Mouse (Mus musculus) liver, embryonic 14.5 days (tissue): ENCODE measurements around the gene Gnat2. TPM values are rescaled to one million over a fixed set of nuclear protein-coding genes. Genes with fewer than 3 reads are reported as not detected.

Experiments
- ATAC-seq: fragments of 200-750 bp; cut with Nextera tagmentation; 2 replicates; pipeline ENCODE4 v1.8.0; 2017; ENCODE audit warnings: moderate number of reproducible peaks, mild to moderate bottlenecking, moderate library complexity; ENCODE audit not compliant: insufficient read depth
- DNase-seq, 3 experiments: peaks; one replicate each; pipeline ENCODE4 v3.0.0-alpha.2; 2012 to 2013; ENCODE audit warnings: low read depth in 3 of 3, low spot score in 3 of 3
- H3K27ac ChIP-seq: fragments of 300-500 bp; sonication (generic); 2 replicates; pipeline ENCODE4 v1.5.1; 2014; ENCODE audit warnings: moderate library complexity, mild to moderate bottlenecking, control low read depth, inconsistent platforms
- H3K27me3 ChIP-seq: fragments of 300-500 bp; sonication (generic); 2 replicates; pipeline ENCODE4 v1.6.1; 2014; ENCODE audit warnings: mild to moderate bottlenecking, low read length, moderate library complexity; ENCODE audit not compliant: control insufficient read depth, insufficient read depth
- H3K36me3 ChIP-seq: fragments of 300-500 bp; sonication (generic); replicated peaks from 2 replicates; pipeline ENCODE4 v1.6.1; 2014; ENCODE audit warnings: low read depth; ENCODE audit not compliant: control insufficient read depth, insufficient read depth
- H3K4me1 ChIP-seq, 2 experiments: fragments of 200-500 bp in 1 of 2; fragments of 300-500 bp in 1 of 2; sonication (generic) in 1 of 2; replicated peaks; 2 replicates each; pipeline ENCODE4 v1.6.1; 2012 to 2014; ENCODE audit warnings: antibody characterized with exemption in 1 of 2, inconsistent platforms in 1 of 2, low read length in 1 of 2; ENCODE audit not compliant: control insufficient read depth in 2 of 2, insufficient read depth in 2 of 2
- H3K4me2 ChIP-seq: fragments of 300-500 bp; sonication (generic); 2 replicates; pipeline ENCODE4 v1.6.1; 2014; ENCODE audit warnings: low read depth, mild to moderate bottlenecking, control low read depth, moderate library complexity
- H3K4me3 ChIP-seq, 2 experiments: fragments of 200-500 bp in 1 of 2; fragments of 300-500 bp in 1 of 2; sonication (generic) in 1 of 2; 2 replicates each; pipeline ENCODE4 v1.5.1; 2012 to 2014; ENCODE audit warnings: low read depth in 2 of 2, low read length in 2 of 2, mild to moderate bottlenecking in 2 of 2, control low read depth in 1 of 2, inconsistent platforms in 1 of 2, moderate library complexity in 1 of 2; ENCODE audit not compliant: insufficient read depth in 1 of 2
- H3K9ac ChIP-seq: fragments of 300-500 bp; sonication (generic); replicated peaks from 2 replicates; pipeline ENCODE4 v1.6.1; 2014; ENCODE audit warnings: mild to moderate bottlenecking, control low read depth, moderate library complexity
- H3K9me3 ChIP-seq: fragments of 300-500 bp; sonication (generic); 2 replicates; pipeline ENCODE4 v1.6.1; 2016; ENCODE audit warnings: low read length, mixed read lengths; ENCODE audit not compliant: control insufficient read depth
- CTCF ChIP-seq: IDR thresholded peaks from 2 replicates; pipeline ENCODE4 v1.5.1; 2016; ENCODE audit warnings: antibody characterized with exemption, low read depth, control low read depth
- EP300 ChIP-seq: IDR thresholded peaks from 2 replicates; pipeline ENCODE4 v1.6.1; 2016; ENCODE audit warnings: antibody characterized with exemption, low read depth
- WGBS: fragments of 180-500 bp; shearing (Covaris S2); extraction: QIAGEN DNeasy Blood & Tissue Kit; methylation state at CpG from one replicate; pipeline ENCODE4 v1.1.7; 2014; ENCODE audit not compliant: insufficient replicate concordance; 5-methylcytosine and 5-hydroxymethylcytosine counted together
- polyA plus RNA-seq, 2 experiments: library from polyadenylated mRNA; depleted of rRNA in 1 of 2; stranded (reverse) in 1 of 2; unstranded in 1 of 2; fragments of >200 nt; fragmentation: Nextera tagmentation in 1 of 2; extraction: Ambion mirVana in 1 of 2; gene quantifications; 2 replicates each; pipeline versions ENCODE4 v1.2.1 to v1.2.3; 2012 to 2014

The Gnat2 gene
- polyA plus RNA-seq, 2 experiments: 1.4 to 2.5 TPM

- DNase-seq: no peak
Observed at GRCm38 (mm10) chr3:108050493-108050892, 42.1 kb upstream of the Gnat2 start.

GRCm38 (mm10) chr3:108061420-108061819 is 31.2 kb upstream of the Gnat2 start:
- H3K4me2 ChIP-seq: peak overlapping the region; percentile 32
- H3K27ac ChIP-seq: no peak overlapping the region
- no peaks in the 10 kb centered on the region for H3K36me3 ChIP-seq
- 0 out of 4 replicates have a peak, but pooled peaks cover 0 to 3% of the 10 kb centered on the region in 2 experiments for H3K4me1 ChIP-seq
- TF ChIP-seq CTCF (peak; percentile 71), EP300 (no peak)
- no peak overlapping the region for H3K9ac ChIP-seq
- no peaks in the 10 kb centered on the region for H3K27me3 ChIP-seq
- no peaks in the 10 kb centered on the region for H3K9me3 ChIP-seq
- ATAC-seq: no peak
- 4% methylated on average over 7 of the region's 7 CpGs for WGBS
- DNase-seq: peak; percentile 58 to 61 (median 61)
- no peak overlapping the region for H3K4me3 ChIP-seq

More at GRCm38 (mm10) chr3:108050493-108050892, 42.1 kb upstream of the Gnat2 start:
- H3K27me3 ChIP-seq: no peaks in the 10 kb centered on the region
- 64% methylated on average over 5 of the region's 5 CpGs for WGBS
- H3K9me3 ChIP-seq: no peaks in the 10 kb centered on the region
- ATAC-seq: no peak
- H3K27ac ChIP-seq: no peak overlapping the region
- H3K9ac ChIP-seq: no peak overlapping the region
- no peaks in the 10 kb centered on the region for H3K36me3 ChIP-seq
- no peak for TF ChIP-seq CTCF
- TF ChIP-seq EP300: no peak
- no peak overlapping the region for H3K4me3 ChIP-seq
- H3K4me2 ChIP-seq: no peak overlapping the region
- H3K4me1 ChIP-seq: peaks cover 7 to 8% of the 10 kb centered on the region in 2 experiments

- Histone ChIP-seq H3K36me3 (no peaks in the 10 kb centered on the region), H3K9me3 (no peaks in the 10 kb centered on the region), H3K4me2 (no peak overlapping the region), H3K9ac (no peak overlapping the region), H3K4me3 (no peak overlapping the region), H3K27me3 (no peaks in the 10 kb centered on the region), H3K27ac (no peak overlapping the region), H3K4me1 (0 out of 4 replicates have a peak, but pooled peaks cover 0 to 3% of the 10 kb centered on the region in 2 experiments)
- TF ChIP-seq CTCF (no peak), EP300 (no peak)
- 76% methylated on average over 8 of the region's 8 CpGs for WGBS
- ATAC-seq (no peak), DNase-seq (no peak)
Observed at GRCm38 (mm10) chr3:108062648-108063047, 29.9 kb upstream of the Gnat2 start.

GRCm38 (mm10) chr3:108064672-108065071 is 27.9 kb upstream of the Gnat2 start:
- Histone ChIP-seq H3K9me3 (no peaks in the 10 kb centered on the region), H3K9ac (no peak overlapping the region), H3K36me3 (no peaks in the 10 kb centered on the region), H3K4me1 (peaks cover under 1 to 15% of the 10 kb centered on the region in 2 experiments), H3K4me3 (no peak overlapping the region), H3K27me3 (no peaks in the 10 kb centered on the region), H3K27ac (no peak overlapping the region), H3K4me2 (no peak overlapping the region)
- TF ChIP-seq CTCF: no peak
- no peak for TF ChIP-seq EP300
- DNase-seq: no peak
- WGBS: 71% methylated on average over 4 of the region's 4 CpGs
- ATAC-seq: no peak

GRCm38 (mm10) chr3:108065551-108065950 is 27.0 kb upstream of the Gnat2 start:
- 62% methylated on average over 9 of the region's 9 CpGs for WGBS
- H3K4me3 ChIP-seq: no peak overlapping the region
- H3K27me3 ChIP-seq: no peaks in the 10 kb centered on the region
- ATAC-seq: no peak
- no peaks in the 10 kb centered on the region for H3K36me3 ChIP-seq
- no peaks in the 10 kb centered on the region for H3K9me3 ChIP-seq
- no peak overlapping the region for H3K9ac ChIP-seq
- no peak overlapping the region for H3K4me2 ChIP-seq
- DNase-seq: no peak
- no peak for TF ChIP-seq CTCF
- peaks cover 6 to 21% of the 10 kb centered on the region in 2 experiments for H3K4me1 ChIP-seq
- H3K27ac ChIP-seq: no peak overlapping the region
